ENCODE assay signal across 10 mouse cellular contexts in genomic region chr10:80400704-80401161, GRCm38 (mm10). TPM values are rescaled to one million over a fixed set of nuclear protein-coding genes. Genes with fewer than 3 reads are reported as not detected.
DNase-seq lines count a peak whose midpoint lies in the region; ATAC-seq and TF ChIP-seq lines count a peak whose summit lies in the region.
"Had no signal": no experiment of that assay in that cellular context is flagged by ENCODE, and none has a peak within 500 bp of the region (broad histone marks: within the 10 kb centered on the region; RNA-seq: fewer than 3 reads in every experiment).

No protein-coding gene starts in this region.

- DNase-seq in heart, adult 18-20 months, result no peak
- DNase-seq in G1E (ENCODE audit: low spot score), result no peak
- DNase-seq in midbrain, embryonic 10.5 days (ENCODE audit: low spot score), result no peak
- DNase-seq in right cerebral cortex, adult 18-20 months, result no peak
- DNase-seq in testis, postnatal 14 days (ENCODE audit: low spot score), result no peak
- no peak for DNase-seq in gastrocnemius, adult 8-10 months (ENCODE audit: low spot score in 2 of 2)
- DNase-seq: cerebellum, postnatal 10 days; kidney, adult 8-10 months had no signal

- no peak for ATAC-seq in heart, embryonic 14.5 days (ENCODE audit: insufficient number of reproducible peaks, insufficient read depth, low FRiP score, low read depth)
- no peak for ATAC-seq in G1E (ENCODE audit: extremely low read depth, insufficient number of reproducible peaks, low FRiP score, poor library complexity, severe bottlenecking)
- ATAC-seq in hindbrain, embryonic 12.5 days (ENCODE audit: low FRiP score), result no peak

- no peak overlapping the region for H3K4me3 ChIP-seq in heart, embryonic 14.5 days (ENCODE audit: control insufficient read depth in 1 of 2, insufficient read depth in 1 of 2, low read depth in 1 of 2, low read length in 2 of 2)
- H3K4me3 ChIP-seq in G1E (ENCODE audit: low read depth, low read length), result peak overlapping the region; percentile 75; the same call in 1 of the 2 replicates
- no peak overlapping the region for H3K4me3 ChIP-seq in hindbrain, embryonic 12.5 days
- peak overlapping the region; percentile 85 for H3K4me3 ChIP-seq in midbrain, embryonic 10.5 days

- peaks cover 23 to 39% of the 10 kb centered on the region in 2 experiments for H3K4me1 ChIP-seq in heart, embryonic 14.5 days (ENCODE audit: control insufficient read depth in 2 of 2, insufficient read depth in 2 of 2, low read length in 2 of 2)
- H3K4me1 ChIP-seq in G1E (ENCODE audit: insufficient read depth, low read depth, low read length), result peaks cover 82% of the 10 kb centered on the region
- peaks cover 36% of the 10 kb centered on the region for H3K4me1 ChIP-seq in hindbrain, embryonic 12.5 days
- peaks cover 42% of the 10 kb centered on the region for H3K4me1 ChIP-seq in midbrain, embryonic 10.5 days

- no peaks in the 10 kb centered on the region for H3K27me3 ChIP-seq in heart, embryonic 14.5 days (ENCODE audit: control insufficient read depth, insufficient read depth, low read length)
- H3K27me3 ChIP-seq in G1E (ENCODE audit: insufficient read depth, low read length), result no peaks in the 10 kb centered on the region
- H3K27me3 ChIP-seq in hindbrain, embryonic 12.5 days, result no peaks in the 10 kb centered on the region
- H3K27me3 ChIP-seq in midbrain, embryonic 10.5 days (ENCODE audit: low read depth, poor library complexity, severe bottlenecking), result no peaks in the 10 kb centered on the region

- peak overlapping the region; percentile 67 for H3K4me2 ChIP-seq in heart, embryonic 14.5 days (ENCODE audit: low read length)
- H3K4me2 ChIP-seq in hindbrain, embryonic 12.5 days (replicated peaks), result peak overlapping the region; percentile 83

- 73% methylated on average over 4 of the region's 4 CpGs for WGBS in heart, embryonic 14.5 days
- WGBS in hindbrain, embryonic 12.5 days, result 88% methylated on average over 4 of the region's 4 CpGs
- 86% methylated on average over 4 of the region's 4 CpGs for WGBS in midbrain, embryonic 10.5 days

- peak overlapping the region; percentile 72 to 76; a peak in 3 of 4 replicates for H3K27ac ChIP-seq in heart, embryonic 14.5 days (replicated peaks in 1 of 2; ENCODE audit: control insufficient read depth in 1 of 2, insufficient read depth in 1 of 2, low read depth in 2 of 2, low read length in 2 of 2)
- peak overlapping the region; percentile 99; the same call in 1 of the 2 replicates for H3K27ac ChIP-seq in hindbrain, embryonic 12.5 days
- 0 out of 2 replicates have a peak overlapping the region, but pooled peaks have one; percentile 100 for H3K27ac ChIP-seq in midbrain, embryonic 10.5 days (replicated peaks)

- no peak for TF ChIP-seq CTCF in G1E (IDR thresholded peaks at IDR 0.05; ENCODE audit: low read depth, low read length)

- no peaks in the 10 kb centered on the region for H3K9me3 ChIP-seq in heart, embryonic 14.5 days (ENCODE audit: control insufficient read depth, low read length)
- H3K9me3 ChIP-seq in G1E (replicated peaks), result no peaks in the 10 kb centered on the region
- no peaks in the 10 kb centered on the region for H3K9me3 ChIP-seq in hindbrain, embryonic 12.5 days (replicated peaks)
- no peaks in the 10 kb centered on the region for H3K9me3 ChIP-seq in midbrain, embryonic 10.5 days (replicated peaks)

- peaks cover 40% of the 10 kb centered on the region for H3K36me3 ChIP-seq in heart, embryonic 14.5 days (ENCODE audit: control insufficient read depth, insufficient read depth, low read length)
- peaks cover 80% of the 10 kb centered on the region for H3K36me3 ChIP-seq in G1E (replicated peaks)
- peaks cover 35% of the 10 kb centered on the region for H3K36me3 ChIP-seq in hindbrain, embryonic 12.5 days
- peaks cover 56% of the 10 kb centered on the region for H3K36me3 ChIP-seq in midbrain, embryonic 10.5 days

- H3K9ac ChIP-seq in heart, embryonic 14.5 days (ENCODE audit: low read length), result peak overlapping the region; percentile 68
- peak overlapping the region; percentile 66 for H3K9ac ChIP-seq in hindbrain, embryonic 12.5 days

RNA-seq across cellular contexts. Expression of gene Mbd3, which starts 1.4 kb away (rescaled TPM):
- polyA plus RNA-seq in heart, embryonic 14.5 days (2014; fragmentation: Nextera tagmentation; extraction: Ambion mirVana), result 116 and 125 TPM in 2 replicates
- 10 to 100 TPM; 93.3 to 97.7 TPM for total RNA-seq in heart, adult 18-20 months (2021)
- total RNA-seq in G1E (2014; fragmentation: Nextera tagmentation), result 37.3 and 41.7 TPM in 2 replicates
- total RNA-seq in G1E (2017), result 36.0 and 42.0 TPM in 2 replicates
- 244 and 272 TPM in 2 replicates for polyA plus RNA-seq in G1E (2012)
- 275 and 296 TPM in 2 replicates for polyA plus RNA-seq in hindbrain, embryonic 12.5 days (2016; fragmentation: Nextera tagmentation; extraction: Ambion mirVana)
- polyA plus RNA-seq in midbrain, embryonic 10.5 days (2016; fragmentation: Nextera tagmentation; extraction: Ambion mirVana), result 338 and 351 TPM in 2 replicates
- total RNA-seq in gastrocnemius, adult 8-10 months (2022), result 100 to 1,000 TPM; 120 to 138 (median 131) TPM

RNA-seq across cellular contexts. Expression of gene Uqcr11, which starts 5.9 kb away (rescaled TPM):
- polyA plus RNA-seq in heart, embryonic 14.5 days (2014; fragmentation: Nextera tagmentation; extraction: Ambion mirVana), result 2,007 and 2,169 TPM in 2 replicates
- total RNA-seq in heart, adult 18-20 months (2021), result 1,000 to 10,000 TPM; 1,809 to 1,881 TPM
- total RNA-seq in G1E (2014; fragmentation: Nextera tagmentation), result 57.3 and 71.6 TPM in 2 replicates
- 376 and 446 TPM in 2 replicates for total RNA-seq in G1E (2017)
- 1,650 and 1,908 TPM in 2 replicates for polyA plus RNA-seq in G1E (2012)
- 312 and 406 TPM in 2 replicates for polyA plus RNA-seq in hindbrain, embryonic 12.5 days (2016; fragmentation: Nextera tagmentation; extraction: Ambion mirVana)
- 610 and 635 TPM in 2 replicates for polyA plus RNA-seq in midbrain, embryonic 10.5 days (2016; fragmentation: Nextera tagmentation; extraction: Ambion mirVana)
- total RNA-seq in gastrocnemius, adult 8-10 months (2022), result 100 to 1,000 TPM; 691 to 868 (median 797) TPM

RNA-seq across cellular contexts. Expression of gene Mex3d, which starts 13.3 kb away (rescaled TPM):
- 3.9 and 6.3 TPM in 2 replicates for polyA plus RNA-seq in heart, embryonic 14.5 days (2014; fragmentation: Nextera tagmentation; extraction: Ambion mirVana)
- total RNA-seq in heart, adult 18-20 months (2021), result 1 to 10 TPM; 6.4 to 7.8 TPM
- total RNA-seq in G1E (2014; fragmentation: Nextera tagmentation), result 7.7 and 11.4 TPM in 2 replicates
- 8.7 and 10.9 TPM in 2 replicates for total RNA-seq in G1E (2017)
- 35.3 and 41.9 TPM in 2 replicates for polyA plus RNA-seq in G1E (2012)
- polyA plus RNA-seq in hindbrain, embryonic 12.5 days (2016; fragmentation: Nextera tagmentation; extraction: Ambion mirVana), result 21.4 and 24.8 TPM in 2 replicates
- polyA plus RNA-seq in midbrain, embryonic 10.5 days (2016; fragmentation: Nextera tagmentation; extraction: Ambion mirVana), result 6.3 and 6.4 TPM in 2 replicates
- total RNA-seq in gastrocnemius, adult 8-10 months (2022), result 1 to 10 TPM; 4.2 to 6.3 (median 4.7) TPM

RNA-seq across cellular contexts. Expression of gene Tcf3, which starts 32.7 kb away (rescaled TPM):
- 48.6 and 54.0 TPM in 2 replicates for polyA plus RNA-seq in heart, embryonic 14.5 days (2014; fragmentation: Nextera tagmentation; extraction: Ambion mirVana)
- total RNA-seq in heart, adult 18-20 months (2021), result 10 to 100 TPM; 15.6 to 17.3 TPM
- total RNA-seq in G1E (2014; fragmentation: Nextera tagmentation), result 152 and 175 TPM in 2 replicates
- total RNA-seq in G1E (2017), result 70.0 and 84.0 TPM in 2 replicates
- polyA plus RNA-seq in G1E (2012), result 1,090 and 1,330 TPM in 2 replicates
- polyA plus RNA-seq in hindbrain, embryonic 12.5 days (2016; fragmentation: Nextera tagmentation; extraction: Ambion mirVana), result 176 and 178 TPM in 2 replicates
- polyA plus RNA-seq in midbrain, embryonic 10.5 days (2016; fragmentation: Nextera tagmentation; extraction: Ambion mirVana), result 190 and 191 TPM in 2 replicates
- 10 to 100 TPM in 3 of 4 experiments, 1 to 10 TPM in 1; 9.9 to 13.1 (median 10.8) TPM for total RNA-seq in gastrocnemius, adult 8-10 months (2022)

RNA-seq across cellular contexts. Expression of gene Plk5, which starts 44.5 kb away (rescaled TPM):
- not detected in 2 replicates for polyA plus RNA-seq in heart, embryonic 14.5 days (2014; fragmentation: Nextera tagmentation; extraction: Ambion mirVana)
- 1 to 10 TPM in 1 of 2 experiments, under 1 TPM in 1; 0.69 to 1.2 TPM for total RNA-seq in heart, adult 18-20 months (2021)
- total RNA-seq in G1E (2014; fragmentation: Nextera tagmentation) (not detected in 2 replicates), G1E (2017) (0.12 TPM in 1 of 2 replicates, not detected in the other)
- polyA plus RNA-seq in G1E (2012), result not detected in 2 replicates
- 0.35 and 0.50 TPM in 2 replicates for polyA plus RNA-seq in hindbrain, embryonic 12.5 days (2016; fragmentation: Nextera tagmentation; extraction: Ambion mirVana)
- 0.12 and 0.32 TPM in 2 replicates for polyA plus RNA-seq in midbrain, embryonic 10.5 days (2016; fragmentation: Nextera tagmentation; extraction: Ambion mirVana)
- under 1 TPM in 2 of 4 experiments, not detected in 2; 0.27 to 0.36 TPM for total RNA-seq in gastrocnemius, adult 8-10 months (2022)

Comparison
In these comparisons a context has a peak if more than half of its experiments do, and no peak if none do; other contexts are left out.
1. H3K4me3 ChIP-seq: peak in G1E (single experiment) and midbrain, embryonic 10.5 days (single experiment); none in heart, embryonic 14.5 days (0 of 2) and hindbrain, embryonic 12.5 days (single experiment).
2. Peak in every context shown above with its lines, with median percentiles within 50 percentile points of each other: H3K27ac ChIP-seq.